Comparison of ENCODE assay signal across 8 mouse cellular contexts in the genomic region with DNA sequence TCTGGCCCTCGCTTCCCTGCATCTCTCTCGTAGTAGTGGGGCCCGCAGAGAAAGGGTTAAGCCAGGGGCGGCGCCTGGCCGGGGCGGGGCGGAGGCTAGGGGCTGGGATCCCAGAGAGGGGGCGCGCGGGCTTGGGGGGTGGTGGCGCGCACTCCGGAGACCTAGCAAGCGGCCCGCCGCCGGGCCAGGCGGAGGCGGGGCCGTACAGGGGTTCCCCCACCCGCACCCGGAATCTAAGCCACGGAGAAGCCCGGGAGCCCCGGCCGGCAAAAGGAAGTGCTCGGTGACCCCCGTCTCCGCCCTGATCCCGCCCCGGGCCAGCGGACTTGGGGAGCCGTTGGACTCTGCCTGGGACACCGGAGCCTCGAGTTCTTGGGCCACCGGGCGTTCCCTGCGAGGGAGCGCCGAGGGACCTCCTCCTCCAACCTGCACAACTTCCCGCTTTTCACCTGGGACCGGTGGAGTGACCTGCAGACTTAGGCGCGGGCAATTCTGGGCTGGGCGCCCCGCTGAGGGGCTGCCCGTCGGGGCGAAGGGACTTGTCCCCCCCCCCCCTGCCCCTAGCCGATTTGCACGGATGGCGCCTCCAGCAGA. TPM values are rescaled to one million over a fixed set of nuclear protein-coding genes. Genes with fewer than 3 reads are reported as not detected.
DNase-seq lines count a peak whose midpoint lies in the region; ATAC-seq lines count a peak whose summit lies in the region.

No protein-coding gene starts in this region.

- peak overlapping the region; percentile 96 for H3K4me2 ChIP-seq in embryonic facial prominence, embryonic 13.5 days

- H3K27ac ChIP-seq in embryonic facial prominence, embryonic 13.5 days: peak overlapping the region; percentile 69

- peak; percentile 79 for DNase-seq in urinary bladder, postnatal 25 days (ENCODE audit: low spot score)
- DNase-seq in urinary bladder, adult 2 months (ENCODE audit: low spot score): no peak
- DNase-seq in heart, postnatal 10 days: peak; percentile 86 to 88
- DNase-seq in kidney, postnatal 4 days: peak; percentile 91 to 94
- DNase-seq in testis, postnatal 14 days (ENCODE audit: low spot score): peak; percentile 67
- DNase-seq in frontal cortex, adult 2 months (ENCODE audit: extremely low spot score in 1 of 2, low spot score in 1 of 2): no peak

- WGBS in embryonic facial prominence, embryonic 13.5 days: under 1% methylated on average over 51 of the region's 53 CpGs

- H3K27me3 ChIP-seq in embryonic facial prominence, embryonic 13.5 days: no peaks in the 10 kb centered on the region

- peaks cover 76% of the 10 kb centered on the region for H3K4me1 ChIP-seq in embryonic facial prominence, embryonic 13.5 days

- H3K4me3 ChIP-seq in embryonic facial prominence, embryonic 13.5 days: peak overlapping the region; percentile 58

- no peak for ATAC-seq in embryonic facial prominence, embryonic 13.5 days (ENCODE audit: insufficient number of reproducible peaks, insufficient read depth, low FRiP score, low TSS enrichment, low read depth)
- 0 out of 2 replicates have a peak, but pooled peaks have one; percentile 12 for ATAC-seq in megakaryocyte progenitor cell, adult 5-6 weeks (replicated peaks; ENCODE audit: poor library complexity)

- intact Hi-C loops in heart, postnatal 10 days (cut with DNase I): loop anchor here (2.0 kb wide), 1 partner anchor 24 kb away; no protein-coding TSS in a partner anchor

- peak overlapping the region; percentile 72 for H3K9ac ChIP-seq in embryonic facial prominence, embryonic 13.5 days

- H3K9me3 ChIP-seq in embryonic facial prominence, embryonic 13.5 days: no peaks in the 10 kb centered on the region

- H3K36me3 ChIP-seq in embryonic facial prominence, embryonic 13.5 days: peaks cover 27% of the 10 kb centered on the region

RNA-seq across cellular contexts. Expression of a gene that starts 22.4 kb away (rescaled TPM):
- 0.55 and 0.87 TPM in 2 replicates for polyA plus RNA-seq in urinary bladder, adult 2 months (2012; rRNA removed)
- 0.34 and 0.44 TPM in 2 replicates for polyA plus RNA-seq in embryonic facial prominence, embryonic 13.5 days (2015; fragmentation: Nextera tagmentation; extraction: Ambion mirVana)
- 1 to 10 TPM; 1.3 to 2.0 TPM for total RNA-seq in heart, postnatal 10 days (2021)
- total RNA-seq in megakaryocyte progenitor cell, adult 5-6 weeks (2015): not detected in 2 replicates
- total RNA-seq in megakaryocyte progenitor cell, adult 5-6 weeks (2017): not detected in 2 replicates
- polyA plus RNA-seq in frontal cortex, adult 2 months (2012; rRNA removed): 2.9 and 3.3 TPM in 2 replicates

RNA-seq across cellular contexts. Expression of a gene that starts 32.8 kb away (rescaled TPM):
- 8.5 and 13.7 TPM in 2 replicates for polyA plus RNA-seq in urinary bladder, adult 2 months (2012; rRNA removed)
- polyA plus RNA-seq in embryonic facial prominence, embryonic 13.5 days (2015; fragmentation: Nextera tagmentation; extraction: Ambion mirVana): 39.4 and 44.7 TPM in 2 replicates
- total RNA-seq in heart, postnatal 10 days (2021): 10 to 100 TPM; 31.9 to 33.0 TPM
- total RNA-seq in megakaryocyte progenitor cell, adult 5-6 weeks (2015): 4.4 and 5.9 TPM in 2 replicates
- total RNA-seq in megakaryocyte progenitor cell, adult 5-6 weeks (2017): 1.6 and 2.2 TPM in 2 replicates
- 6.4 and 7.9 TPM in 2 replicates for polyA plus RNA-seq in frontal cortex, adult 2 months (2012; rRNA removed)

RNA-seq across cellular contexts. Expression of a gene that starts 52.8 kb away (rescaled TPM):
- 2.7 and 3.8 TPM in 2 replicates for polyA plus RNA-seq in urinary bladder, adult 2 months (2012; rRNA removed)
- 26.9 and 31.5 TPM in 2 replicates for polyA plus RNA-seq in embryonic facial prominence, embryonic 13.5 days (2015; fragmentation: Nextera tagmentation; extraction: Ambion mirVana)
- total RNA-seq in heart, postnatal 10 days (2021): 1 to 10 TPM; 3.3 to 3.6 TPM
- total RNA-seq in megakaryocyte progenitor cell, adult 5-6 weeks (2015): 42.6 and 56.1 TPM in 2 replicates
- total RNA-seq in megakaryocyte progenitor cell, adult 5-6 weeks (2017): 40.7 and 44.1 TPM in 2 replicates
- polyA plus RNA-seq in frontal cortex, adult 2 months (2012; rRNA removed): 0.62 and 0.67 TPM in 2 replicates

Comparison
In these comparisons a context has a peak if more than half of its experiments do, and no peak if none do; other contexts are left out.
1. DNase-seq: peak in urinary bladder, postnatal 25 days (single experiment), heart, postnatal 10 days (2 of 2), kidney, postnatal 4 days (2 of 2) and testis, postnatal 14 days (single experiment); none in urinary bladder, adult 2 months (single experiment) and frontal cortex, adult 2 months (0 of 2).